In the genomic region with DNA sequence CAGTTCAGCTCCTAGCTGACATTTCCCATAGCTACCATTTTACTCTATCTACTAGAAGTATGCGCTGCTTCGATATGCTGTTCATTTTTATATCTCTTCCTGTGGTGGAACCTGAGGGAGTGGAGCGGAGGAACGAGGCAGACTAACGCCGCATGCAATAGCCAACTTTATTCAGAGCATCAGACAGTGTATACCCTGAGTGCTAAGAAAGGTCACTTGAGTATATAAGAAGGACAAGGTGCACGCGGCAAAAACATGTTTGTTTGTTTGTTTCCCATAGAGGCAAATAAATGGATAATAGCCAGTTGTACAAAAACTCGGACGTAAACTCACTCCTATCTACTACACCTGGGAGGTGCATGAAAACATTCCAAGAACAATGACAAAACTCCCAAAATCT, we compare ENCODE assay signal across 9 mouse cellular contexts. TPM values are rescaled to one million over a fixed set of nuclear protein-coding genes. Genes with fewer than 3 reads are reported as not detected.
DNase-seq lines count a peak whose midpoint lies in the region; ATAC-seq and TF ChIP-seq lines count a peak whose summit lies in the region.
"Had no signal": no experiment of that assay in that cellular context is flagged by ENCODE, and none has a peak within 500 bp of the region (broad histone marks: within the 10 kb centered on the region; RNA-seq: fewer than 3 reads in every experiment).

No protein-coding gene starts in this region.

- no peaks in the 10 kb centered on the region for H3K27me3 ChIP-seq in ES-Bruce4 (ENCODE audit: control insufficient read depth, insufficient read depth, low read length, poor library complexity, severe bottlenecking)
- no peaks in the 10 kb centered on the region for H3K27me3 ChIP-seq in forebrain, embryonic 16.5 days (replicated peaks; ENCODE audit: control insufficient read depth, insufficient read depth, low read length)
- no peaks in the 10 kb centered on the region for H3K27me3 ChIP-seq in liver, embryonic 14.5 days (ENCODE audit: control insufficient read depth, insufficient read depth, low read length)

- H3K36me3 ChIP-seq in ES-Bruce4 (ENCODE audit: control insufficient read depth, insufficient read depth, low read length, poor library complexity, severe bottlenecking): no peaks in the 10 kb centered on the region
- no peaks in the 10 kb centered on the region for H3K36me3 ChIP-seq in forebrain, embryonic 16.5 days (ENCODE audit: control insufficient read depth, insufficient read depth)
- no peaks in the 10 kb centered on the region for H3K36me3 ChIP-seq in liver, embryonic 14.5 days (replicated peaks; ENCODE audit: control insufficient read depth, insufficient read depth, low read depth)

- H3K27ac ChIP-seq in gastrocnemius, adult 2 months: peak overlapping the region; percentile 98
- no peak overlapping the region for H3K27ac ChIP-seq in ES-Bruce4 (ENCODE audit: insufficient read depth, low read length)
- peak overlapping the region; percentile 98; the same call in 1 of the 2 replicates for H3K27ac ChIP-seq in forebrain, embryonic 16.5 days (ENCODE audit: low read length)
- no peak overlapping the region; the same call in 1 of the 2 replicates for H3K27ac ChIP-seq in liver, embryonic 14.5 days

- peak overlapping the region; percentile 53 for H3K9ac ChIP-seq in ES-Bruce4 (ENCODE audit: low read depth, poor library complexity, severe bottlenecking)
- peak overlapping the region; percentile 68 for H3K9ac ChIP-seq in forebrain, embryonic 16.5 days (replicated peaks; ENCODE audit: low read depth, low read length)
- H3K9ac ChIP-seq in liver, embryonic 14.5 days (replicated peaks): no peak overlapping the region

- peak overlapping the region; percentile 90 for H3K4me3 ChIP-seq in gastrocnemius, adult 2 months
- no peak overlapping the region for H3K4me3 ChIP-seq in ES-Bruce4 (ENCODE audit: low read depth, low read length)
- peak overlapping the region; percentile 94 for H3K4me3 ChIP-seq in forebrain, embryonic 16.5 days (replicated peaks; ENCODE audit: low read length)
- peak overlapping the region in 1 of 2 experiments; percentile 80; a peak in 2 of 4 replicates for H3K4me3 ChIP-seq in liver, embryonic 14.5 days (ENCODE audit: insufficient read depth in 1 of 2, low read depth in 2 of 2, low read length in 2 of 2)

- WGBS in forebrain, embryonic 16.5 days: 79% methylated on average over 10 of the region's 10 CpGs
- WGBS in liver, embryonic 14.5 days (ENCODE audit: insufficient replicate concordance): 73% methylated on average over 10 of the region's 10 CpGs

- no peak for TF ChIP-seq CTCF in gastrocnemius, adult 2 months (IDR thresholded peaks at IDR 0.05)
- no peak for TF ChIP-seq CTCF in ES-Bruce4 (IDR thresholded peaks at IDR 0.05; ENCODE audit: low read depth, low read length)
- no peak for TF ChIP-seq CTCF in liver, embryonic 14.5 days (IDR thresholded peaks at IDR 0.05; ENCODE audit: low read depth)

- ATAC-seq in forebrain, embryonic 16.5 days: no peak
- no peak for ATAC-seq in liver, embryonic 14.5 days (ENCODE audit: insufficient read depth)

- no peak for TF ChIP-seq POLR2A in ES-Bruce4 (IDR thresholded peaks at IDR 0.05; ENCODE audit: insufficient read depth, low read length)

- intact Hi-C loops in gastrocnemius, adult 2 months (cut with DNase I): no loop called here

- no peaks in the 10 kb centered on the region for H3K4me1 ChIP-seq in ES-Bruce4 (ENCODE audit: control insufficient read depth, insufficient read depth, low read length)
- H3K4me1 ChIP-seq in forebrain, embryonic 16.5 days (replicated peaks; ENCODE audit: control insufficient read depth, insufficient read depth, low read length): peaks cover 10% of the 10 kb centered on the region
- H3K4me1 ChIP-seq in liver, embryonic 14.5 days (replicated peaks; ENCODE audit: control insufficient read depth in 2 of 2, insufficient read depth in 2 of 2, low read length in 1 of 2): peaks cover 5 to 12% of the 10 kb centered on the region in 2 experiments; a peak in 1 of 4 replicates

- peak overlapping the region; percentile 75 for H3K4me2 ChIP-seq in forebrain, embryonic 16.5 days (ENCODE audit: low read length)
- H3K4me2 ChIP-seq in liver, embryonic 14.5 days (ENCODE audit: low read depth): peak overlapping the region; percentile 63

- no peaks in the 10 kb centered on the region; the same call in 1 of the 2 replicates for H3K9me3 ChIP-seq in ES-Bruce4 (replicated peaks; ENCODE audit: control insufficient read depth, insufficient read depth, low read length, poor library complexity, severe bottlenecking)
- H3K9me3 ChIP-seq in forebrain, embryonic 16.5 days (ENCODE audit: control insufficient read depth, low read length): no peaks in the 10 kb centered on the region
- H3K9me3 ChIP-seq in liver, embryonic 14.5 days (ENCODE audit: control insufficient read depth, low read length): no peaks in the 10 kb centered on the region

- DNase-seq in gastrocnemius, adult 2 months: no peak
- no peak for DNase-seq in gastrocnemius, postnatal 25 days
- no peak for DNase-seq in liver, embryonic 14.5 days (ENCODE audit: low read depth in 3 of 3, low spot score in 3 of 3)
- DNase-seq in right cerebral cortex, adult 2 months (ENCODE audit: low spot score in 2 of 2): no peak
- DNase-seq in right cerebral cortex, postnatal 25 days: no peak
- no peak for DNase-seq in MN1 (ENCODE audit: low spot score)

- TF ChIP-seq EP300 in ES-Bruce4 (IDR thresholded peaks at IDR 0.05; ENCODE audit: insufficient read depth, low read depth, low read length): no peak
- TF ChIP-seq EP300 in liver, embryonic 14.5 days (IDR thresholded peaks at IDR 0.05; ENCODE audit: low read depth): no peak

RNA-seq across cellular contexts. Expression of gene Odf2l, which starts 0.8 kb away (rescaled TPM):
- 1 to 10 TPM; 7.1 to 9.9 TPM for total RNA-seq in gastrocnemius, adult 2 months (2021)
- total RNA-seq in gastrocnemius, postnatal 25 days (2021): 1 to 10 TPM; 7.7 TPM
- 58.9 and 61.3 TPM in 2 replicates for polyA plus RNA-seq in ES-Bruce4 (2011; ENCODE audit: insufficient read depth, insufficient read length, low read depth, missing spikeins)
- 15.0 and 17.0 TPM in 2 replicates for polyA plus RNA-seq in forebrain, embryonic 16.5 days (2015; fragmentation: Nextera tagmentation; extraction: Ambion mirVana)
- 3.9 and 5.6 TPM in 2 replicates for polyA plus RNA-seq in liver, embryonic 14.5 days (2012; rRNA removed)
- polyA plus RNA-seq in liver, embryonic 14.5 days (2014; fragmentation: Nextera tagmentation; extraction: Ambion mirVana): 4.9 and 7.6 TPM in 2 replicates

RNA-seq across cellular contexts. Expression of gene Clca2, which starts 18.4 kb away (rescaled TPM):
- under 1 TPM in 1 of 2 experiments, not detected in 1; 0.10 TPM for total RNA-seq in gastrocnemius, adult 2 months (2021)
- total RNA-seq in gastrocnemius, postnatal 25 days (2021): under 1 TPM; 0.08 to 0.24 TPM
- not detected in 2 replicates for polyA plus RNA-seq in ES-Bruce4 (2011; ENCODE audit: insufficient read depth, insufficient read length, low read depth, missing spikeins)
- 0.05 and 0.06 TPM in 2 replicates for polyA plus RNA-seq in forebrain, embryonic 16.5 days (2015; fragmentation: Nextera tagmentation; extraction: Ambion mirVana)
- not detected in 2 replicates for polyA plus RNA-seq in liver, embryonic 14.5 days (2012; rRNA removed)
- polyA plus RNA-seq in liver, embryonic 14.5 days (2014; fragmentation: Nextera tagmentation; extraction: Ambion mirVana): not detected in 2 replicates
- total RNA-seq: layer of hippocampus, adult 8-10 months had no signal

Comparison
In these comparisons a context has a peak if more than half of its experiments do, and no peak if none do; other contexts are left out.
1. H3K27ac ChIP-seq: peak in gastrocnemius, adult 2 months (single experiment) and forebrain, embryonic 16.5 days (single experiment); none in ES-Bruce4 (single experiment) and liver, embryonic 14.5 days (single experiment).